Mouse (Mus musculus): ENCODE results near the gene Scarb2. TPM values are rescaled to one million over a fixed set of nuclear protein-coding genes. Genes with fewer than 3 reads are reported as not detected.

Scarb2 gene
- total RNA-seq, 2 experiments from 2014 or later: 52.0 to 82.0 TPM

- ATAC-seq (ENCODE audit: poor library complexity, severe bottlenecking): peak; percentile 16; the same call in 1 of the 2 replicates
These were observed 112.8 kb downstream of the Scarb2 start for GRCm38 (mm10) chr5:92393863-92394262.

- peak; percentile 72 for ATAC-seq (ENCODE audit: poor library complexity, severe bottlenecking)
These were observed 114.1 kb downstream of the Scarb2 start for GRCm38 (mm10) chr5:92392542-92392941.

Other genes starting within 250 kb of the Scarb2 start
- gene Naaa, start 228.7 kb downstream of the Scarb2 start, total RNA-seq (2015): 310 and 351 TPM in 2 replicates
- 171 and 196 TPM in 2 replicates for gene Naaa, start 228.7 kb downstream of the Scarb2 start, total RNA-seq (2017)
- 21.6 and 32.1 TPM in 2 replicates for gene Sdad1, start 196.4 kb downstream of the Scarb2 start, total RNA-seq (2015)
- 38.3 and 50.1 TPM in 2 replicates for gene Sdad1, start 196.4 kb downstream of the Scarb2 start, total RNA-seq (2017)
- 0.14 and 0.45 TPM in 2 replicates for gene Cxcl9, start 178.8 kb downstream of the Scarb2 start, total RNA-seq (2015)
- gene Cxcl9, start 178.8 kb downstream of the Scarb2 start, total RNA-seq (2017): 0.61 and 10.7 TPM in 2 replicates
- not detected in 2 replicates for gene Art3, start 175.0 kb downstream of the Scarb2 start, total RNA-seq (2015)
- not detected in 2 replicates for gene Art3, start 175.0 kb downstream of the Scarb2 start, total RNA-seq (2017)
- 27.7 and 36.5 TPM in 2 replicates for gene Cxcl10, start 157.9 kb downstream of the Scarb2 start, total RNA-seq (2015)
- 7.3 and 7.4 TPM in 2 replicates for gene Cxcl10, start 157.9 kb downstream of the Scarb2 start, total RNA-seq (2017)
- gene Nup54, start 71.6 kb downstream of the Scarb2 start, total RNA-seq (2015): 49.7 and 63.3 TPM in 2 replicates
- 56.8 and 73.3 TPM in 2 replicates for gene Nup54, start 71.6 kb downstream of the Scarb2 start, total RNA-seq (2017)
- not detected in 2 replicates for gene Fam47e, start 48.2 kb upstream of the Scarb2 start, total RNA-seq (2015)
- not detected in 2 replicates for gene Fam47e, start 48.2 kb upstream of the Scarb2 start, total RNA-seq (2017)
- gene Stbd1, start 96.2 kb upstream of the Scarb2 start, total RNA-seq (2015): 4.3 and 4.8 TPM in 2 replicates
- gene Stbd1, start 96.2 kb upstream of the Scarb2 start, total RNA-seq (2017): 6.6 and 9.4 TPM in 2 replicates
- gene Ccdc158, start 168.4 kb upstream of the Scarb2 start, total RNA-seq (2015): 0.18 and 1.2 TPM in 2 replicates
- 0.62 and 0.69 TPM in 2 replicates for gene Ccdc158, start 168.4 kb upstream of the Scarb2 start, total RNA-seq (2017)
- gene Shroom3, start 176.6 kb upstream of the Scarb2 start, total RNA-seq (2015): not detected in 2 replicates
- gene Shroom3, start 176.6 kb upstream of the Scarb2 start, total RNA-seq (2017): not detected in 2 replicates

Measured in megakaryocyte, adult 5-6 weeks (primary cell).